Mouse (Mus musculus) limb, embryonic 11.5 days (tissue): ENCODE results near the gene Sqstm1. TPM values are rescaled to one million over a fixed set of nuclear protein-coding genes. Genes with fewer than 3 reads are reported as not detected.

Experiments used
- ATAC-seq: fragments of 200-750 bp; cut with Nextera tagmentation; 2 replicates; pipeline ENCODE4 v1.8.0; 2017; ENCODE audit warnings: low read depth; ENCODE audit not compliant: insufficient number of reproducible peaks, low FRiP score, low TSS enrichment
- DNase-seq: peaks from one replicate; pipeline ENCODE4 v3.0.0-alpha.2; 2015; ENCODE audit warnings: low spot score
- H3K27ac ChIP-seq: fragments of 300-500 bp; sonication (generic); replicated peaks from 2 replicates; pipeline ENCODE4 v1.5.1; 2014; ENCODE audit warnings: low read depth, mild to moderate bottlenecking, low read length
- H3K27me3 ChIP-seq: fragments of 300-500 bp; sonication (generic); 2 replicates; pipeline ENCODE4 v1.6.1; 2014; ENCODE audit warnings: mild to moderate bottlenecking, low read length, mixed read lengths; ENCODE audit not compliant: control insufficient read depth, insufficient read depth
- H3K36me3 ChIP-seq: fragments of 300-500 bp; sonication (generic); 2 replicates; pipeline ENCODE4 v1.6.1; 2014; ENCODE audit warnings: mild to moderate bottlenecking, low read length, moderate library complexity, mixed read lengths; ENCODE audit not compliant: control insufficient read depth, insufficient read depth
- H3K4me1 ChIP-seq: fragments of 300-500 bp; sonication (generic); 2 replicates; pipeline ENCODE4 v1.6.1; 2014; ENCODE audit warnings: low read length, mixed read lengths; ENCODE audit not compliant: control insufficient read depth, insufficient read depth
- H3K4me2 ChIP-seq: fragments of 300-500 bp; sonication (generic); 2 replicates; pipeline ENCODE4 v1.6.1; 2014; ENCODE audit warnings: low read depth, mild to moderate bottlenecking, moderate library complexity; ENCODE audit not compliant: severe bottlenecking
- H3K4me3 ChIP-seq: fragments of 300-500 bp; sonication (generic); 2 replicates; pipeline ENCODE4 v1.5.1; 2014; ENCODE audit warnings: low read depth, low read length
- H3K9ac ChIP-seq: fragments of 300-500 bp; sonication (generic); 2 replicates; pipeline ENCODE4 v1.6.1; 2014; ENCODE audit warnings: mild to moderate bottlenecking, low read length
- H3K9me3 ChIP-seq: fragments of 300-500 bp; sonication (generic); 2 replicates; pipeline ENCODE4 v1.6.1; 2016; ENCODE audit warnings: low read length; ENCODE audit not compliant: control insufficient read depth
- WGBS: fragments of 180-500 bp; shearing (Covaris S2); extraction: QIAGEN DNeasy Blood & Tissue Kit; methylation state at CpG from one replicate; pipeline ENCODE4 v1.1.7; 2014; 5-methylcytosine and 5-hydroxymethylcytosine counted together
- polyA plus RNA-seq: library from polyadenylated mRNA; unstranded; fragments of >200 nt; fragmentation: Nextera tagmentation; extraction: Ambion mirVana; gene quantifications from 2 replicates; pipeline ENCODE4 v1.2.1, GENCODE M21; 2014

The Sqstm1 gene
- polyA plus RNA-seq, 1 experiment from 2014 or later, result 133 TPM

DNA sequence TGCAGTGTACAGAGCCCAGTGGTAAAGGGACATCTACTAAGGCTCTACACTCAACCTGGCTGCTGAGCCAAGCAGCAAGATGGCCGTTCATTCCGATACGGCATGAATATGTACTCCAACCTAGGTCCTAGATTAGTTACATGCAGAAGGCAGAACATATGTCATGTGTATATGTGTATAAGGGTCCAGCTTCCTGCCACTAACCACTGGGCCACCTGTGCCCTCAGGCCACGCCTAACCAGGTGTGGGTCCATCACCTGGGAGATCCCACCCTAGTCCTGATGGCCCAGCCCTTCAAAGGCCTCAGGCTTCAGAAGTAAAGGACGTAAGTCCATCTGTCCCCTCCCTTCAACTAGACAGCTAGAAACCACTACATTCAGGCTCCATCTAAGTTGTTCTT, 2.6 kb downstream of the Sqstm1 start:
- Histone ChIP-seq H3K9me3 (no peaks in the 10 kb centered on the region), H3K4me3 (no peak overlapping the region), H3K36me3 (peaks cover 28% of the 10 kb centered on the region), H3K9ac (no peak overlapping the region), H3K4me2 (no peak overlapping the region), H3K27ac (no peak overlapping the region), H3K4me1 (no peaks in the 10 kb centered on the region), H3K27me3 (no peaks in the 10 kb centered on the region)
- 93% methylated on average over 5 of the region's 5 CpGs for WGBS
- DNase-seq (no peak), ATAC-seq (no peak)

DNA sequence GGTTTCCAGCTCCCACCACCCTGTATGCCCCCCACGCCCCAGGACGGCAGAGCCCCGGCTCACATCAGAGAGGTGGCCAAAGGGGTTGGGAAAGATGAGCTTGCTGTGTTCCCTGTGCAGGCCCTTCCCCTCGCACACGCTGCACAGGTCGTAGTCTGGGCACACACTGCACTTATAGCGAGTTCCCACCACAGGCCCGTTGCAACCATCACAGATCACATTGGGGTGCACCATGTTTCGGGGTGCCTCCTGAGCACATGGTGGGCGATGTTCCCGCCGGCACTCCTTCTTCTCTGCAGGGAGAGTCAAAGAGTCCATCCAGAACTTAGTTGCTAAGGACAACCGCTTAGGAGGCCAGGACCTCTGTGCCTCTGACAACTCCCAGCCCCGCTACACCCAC, 3.3 kb downstream of the Sqstm1 start:
- no peak for ATAC-seq
- peaks cover 33% of the 10 kb centered on the region for H3K36me3 ChIP-seq
- H3K9me3 ChIP-seq, result no peaks in the 10 kb centered on the region
- no peak overlapping the region for H3K9ac ChIP-seq
- H3K4me1 ChIP-seq, result no peaks in the 10 kb centered on the region
- no peak overlapping the region for H3K4me3 ChIP-seq
- no peak overlapping the region for H3K27ac ChIP-seq
- 91% methylated on average over 14 of the region's 14 CpGs for WGBS
- no peaks in the 10 kb centered on the region for H3K27me3 ChIP-seq
- DNase-seq, result no peak
- H3K4me2 ChIP-seq, result no peak overlapping the region

DNA sequence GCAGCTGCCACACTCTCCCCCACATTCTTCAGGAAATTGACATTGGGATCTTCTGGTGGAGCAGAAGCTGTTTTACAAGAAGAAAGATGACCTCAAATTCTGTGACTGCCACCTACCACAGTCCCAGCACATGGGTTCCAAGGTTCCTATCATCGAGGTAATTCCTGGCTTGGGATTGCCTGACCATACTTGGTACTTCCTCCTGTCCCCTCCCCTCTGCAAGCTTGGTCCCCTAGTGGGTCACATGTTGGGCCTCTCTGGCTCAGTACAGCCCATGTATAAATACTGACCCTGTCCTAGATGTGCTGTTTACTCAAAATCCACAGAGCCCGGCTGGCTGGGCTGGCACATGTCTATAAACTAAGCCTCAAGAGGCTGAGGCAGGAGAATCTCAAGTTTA, 4.6 kb downstream of the Sqstm1 start:
- Histone ChIP-seq H3K4me1 (no peaks in the 10 kb centered on the region), H3K27me3 (no peaks in the 10 kb centered on the region), H3K4me2 (no peak overlapping the region), H3K36me3 (peaks cover 45% of the 10 kb centered on the region), H3K27ac (no peak overlapping the region), H3K9ac (no peak overlapping the region), H3K9me3 (no peaks in the 10 kb centered on the region), H3K4me3 (no peak overlapping the region)
- DNase-seq, result no peak
- WGBS, result 87% methylated on average over 2 of the region's 2 CpGs
- ATAC-seq, result no peak

GRCm38 (mm10) chr11:50205434-50205833, 5.2 kb downstream of the Sqstm1 start:
- ATAC-seq (no peak), DNase-seq (no peak)
- Histone ChIP-seq H3K4me2 (no peak overlapping the region), H3K4me3 (no peak overlapping the region), H3K9me3 (no peaks in the 10 kb centered on the region), H3K4me1 (no peaks in the 10 kb centered on the region), H3K27me3 (no peaks in the 10 kb centered on the region), H3K36me3 (peaks cover 51% of the 10 kb centered on the region), H3K9ac (no peak overlapping the region), H3K27ac (no peak overlapping the region)
- 95% methylated on average over 3 of the region's 3 CpGs for WGBS

- Histone ChIP-seq H3K4me1 (no peaks in the 10 kb centered on the region), H3K36me3 (peaks cover 62% of the 10 kb centered on the region), H3K9me3 (no peaks in the 10 kb centered on the region), H3K9ac (no peak overlapping the region), H3K27ac (no peak overlapping the region), H3K4me3 (no peak overlapping the region), H3K4me2 (no peak overlapping the region), H3K27me3 (no peaks in the 10 kb centered on the region)
- WGBS, result 88% methylated on average over 9 of the region's 9 CpGs
- DNase-seq, result no peak
- ATAC-seq, result no peak
Measured at GRCm38 (mm10) chr11:50203302-50203827, 7.3 kb downstream of the Sqstm1 start.

- no peak for DNase-seq
- Histone ChIP-seq H3K27me3 (no peaks in the 10 kb centered on the region), H3K4me2 (no peak overlapping the region), H3K9me3 (no peaks in the 10 kb centered on the region), H3K4me1 (no peaks in the 10 kb centered on the region), H3K9ac (no peak overlapping the region), H3K36me3 (peaks cover 55% of the 10 kb centered on the region), H3K27ac (no peak overlapping the region), H3K4me3 (no peak overlapping the region)
- WGBS, result 94% methylated on average over 3 of the region's 3 CpGs
- ATAC-seq, result no peak
Measured at GRCm38 (mm10) chr11:50201590-50201989, 9.0 kb downstream of the Sqstm1 start.

DNA sequence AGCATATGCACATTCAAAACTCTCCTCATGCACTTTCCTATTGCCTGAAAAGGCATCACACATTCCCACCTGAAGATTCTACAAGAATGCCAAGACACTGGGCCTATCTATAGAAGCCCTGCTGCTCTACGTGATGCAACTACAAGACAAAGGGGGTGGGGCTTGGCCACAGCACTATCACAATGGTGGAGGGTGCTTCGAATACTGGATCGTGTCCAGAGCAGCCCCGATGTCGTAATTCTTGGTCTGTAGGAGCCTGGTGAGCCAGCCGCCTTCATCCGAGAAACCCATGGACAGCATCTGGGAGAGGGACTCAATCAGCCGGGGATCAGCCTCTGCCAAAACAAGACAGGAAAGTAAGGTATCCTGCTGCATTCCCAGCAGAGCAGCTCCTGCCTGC, 10.0 kb downstream of the Sqstm1 start:
- WGBS, result 94% methylated on average over 8 of the region's 8 CpGs
- Histone ChIP-seq H3K36me3 (peaks cover 51% of the 10 kb centered on the region), H3K4me3 (no peak overlapping the region), H3K4me2 (no peak overlapping the region), H3K9ac (no peak overlapping the region), H3K27me3 (no peaks in the 10 kb centered on the region), H3K4me1 (no peaks in the 10 kb centered on the region), H3K9me3 (no peaks in the 10 kb centered on the region), H3K27ac (no peak overlapping the region)
- DNase-seq, result no peak
- ATAC-seq, result no peak

DNA sequence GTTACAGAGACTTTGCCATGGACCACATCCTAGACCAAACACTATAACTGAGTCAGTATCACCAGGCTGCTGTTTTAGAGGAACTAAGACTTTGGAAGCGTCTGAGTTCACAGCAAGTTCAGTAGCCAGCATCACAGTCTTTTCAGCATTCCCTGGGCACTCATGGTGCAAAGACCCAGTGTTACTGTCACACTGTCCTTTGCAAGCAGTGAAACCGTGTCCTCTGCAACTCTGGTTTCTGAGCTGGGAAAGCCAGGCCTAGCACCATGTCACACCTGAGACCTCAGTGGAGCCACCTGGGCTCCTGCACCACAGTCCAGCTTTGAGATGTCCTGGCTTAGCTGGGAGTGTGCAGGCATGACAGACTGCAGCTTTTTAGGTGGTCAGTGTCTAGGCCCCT, 11.7 kb downstream of the Sqstm1 start:
- no peak for ATAC-seq

GRCm38 (mm10) chr11:50198219-50198846, 12.3 kb downstream of the Sqstm1 start:
- Histone ChIP-seq H3K36me3 (peaks cover 39% of the 10 kb centered on the region), H3K9ac (no peak overlapping the region), H3K4me1 (no peaks in the 10 kb centered on the region), H3K4me3 (no peak overlapping the region), H3K4me2 (no peak overlapping the region), H3K27me3 (no peaks in the 10 kb centered on the region), H3K9me3 (no peaks in the 10 kb centered on the region), H3K27ac (no peak overlapping the region)
- WGBS, result 95% methylated on average over 3 of the region's 5 CpGs
- DNase-seq (no peak), ATAC-seq (no peak)

More for the DNA sequence above, 11.7 kb downstream of the Sqstm1 start:
- no peaks in the 10 kb centered on the region for H3K27me3 ChIP-seq
- peaks cover 42% of the 10 kb centered on the region for H3K36me3 ChIP-seq
- WGBS, result 89% methylated on average over 2 of the region's 2 CpGs
- no peaks in the 10 kb centered on the region for H3K4me1 ChIP-seq
- no peak overlapping the region for H3K4me3 ChIP-seq
- H3K4me2 ChIP-seq, result no peak overlapping the region
- H3K27ac ChIP-seq, result no peak overlapping the region
- no peak overlapping the region for H3K9ac ChIP-seq
- DNase-seq, result no peak
- H3K9me3 ChIP-seq, result no peaks in the 10 kb centered on the region
